Mouse (Mus musculus) kidney, adult 18-20 months (tissue): ENCODE measurements around the gene 1500009C09Rik.
"Not testable (repeated sequence)": the region's sequence is repeated elsewhere in the genome, so short reads cannot be mapped to it uniquely, and the experiment has no call there.

Experiments
- DNase-seq: peaks from one replicate; pipeline ENCODE4 v3.0.0; 2021

The 1500009C09Rik gene

GRCm38 (mm10) chr15:82220003-82220675, 32.1 kb upstream of the 1500009C09Rik start:
- no peak for DNase-seq

- no peak for DNase-seq
These were observed 30.9 kb upstream of the 1500009C09Rik start for GRCm38 (mm10) chr15:82221104-82221860.

- DNase-seq = no peak
These were observed 28.9 kb upstream of the 1500009C09Rik start for GRCm38 (mm10) chr15:82223251-82223650.

- DNase-seq = no peak
These were observed 28.3 kb upstream of the 1500009C09Rik start, which contains the start of gene Tnfrsf13c for GRCm38 (mm10) chr15:82223657-82224601. Gene Tnfrsf13c (minus strand): TSS chr15:82224369.

- DNase-seq = no peak
These were observed 27.5 kb upstream of the 1500009C09Rik start for GRCm38 (mm10) chr15:82224602-82225215.

GRCm38 (mm10) chr15:82225769-82226168, 26.4 kb upstream of the 1500009C09Rik start:
- DNase-seq = no peak

- DNase-seq = no peak
These were observed 22.6 kb upstream of the 1500009C09Rik start for GRCm38 (mm10) chr15:82229542-82230045.

- no peak for DNase-seq
These were observed 22.0 kb upstream of the 1500009C09Rik start for GRCm38 (mm10) chr15:82230098-82230611.

GRCm38 (mm10) chr15:82231100-82231499, 21.1 kb upstream of the 1500009C09Rik start:
- DNase-seq = no peak

- no peak for DNase-seq
These were observed 20.4 kb upstream of the 1500009C09Rik start for GRCm38 (mm10) chr15:82231591-82232378.

- no peak for DNase-seq
These were observed 19.5 kb upstream of the 1500009C09Rik start for GRCm38 (mm10) chr15:82232651-82233050.

GRCm38 (mm10) chr15:82235661-82236060, 16.5 kb upstream of the 1500009C09Rik start:
- no peak for DNase-seq

GRCm38 (mm10) chr15:82236565-82236964, 15.6 kb upstream of the 1500009C09Rik start:
- peak; percentile 91 for DNase-seq

- DNase-seq = no peak
These were observed 8.9 kb upstream of the 1500009C09Rik start for GRCm38 (mm10) chr15:82243311-82243710.

- DNase-seq = no peak
These were observed 8.5 kb upstream of the 1500009C09Rik start for GRCm38 (mm10) chr15:82243742-82244114.

GRCm38 (mm10) chr15:82244115-82244804, 7.9 kb upstream of the 1500009C09Rik start, which contains the start of gene Cenpm:
Gene Cenpm (minus strand): TSS chr15:82244748.
- peak; percentile 95 for DNase-seq

- DNase-seq = not testable (repeated sequence)
These were observed 7.4 kb upstream of the 1500009C09Rik start for GRCm38 (mm10) chr15:82244805-82245161.

- DNase-seq = no peak
These were observed 4.9 kb upstream of the 1500009C09Rik start for GRCm38 (mm10) chr15:82247131-82247776.

- no peak for DNase-seq
These were observed 618 bp upstream of the 1500009C09Rik start for GRCm38 (mm10) chr15:82251579-82251978.

- DNase-seq = no peak
These were observed 3.1 kb downstream of the 1500009C09Rik start for GRCm38 (mm10) chr15:82255248-82255647.
